Mouse (Mus musculus): ENCODE measurements around the gene Fbxo6. TPM values are rescaled to one million over a fixed set of nuclear protein-coding genes. Genes with fewer than 3 reads are reported as not detected.
"Not testable (repeated sequence)": the region's sequence is repeated elsewhere in the genome, so short reads cannot be mapped to it uniquely, and the experiment has no call there.

Fbxo6 gene
- polyA plus RNA-seq, 1 experiment from 2014 or later, result 19.2 TPM

GRCm38 (mm10) chr4:148121982-148122693 lies 29.8 kb downstream of the Fbxo6 start:
- Histone ChIP-seq H3K4me2 (replicated peaks; ENCODE audit: low read depth, low read length) (no peak overlapping the region), H3K27me3 (ENCODE audit: control insufficient read depth, insufficient read depth, low read length) (no peaks in the 10 kb centered on the region; the same call in 1 of the 2 replicates), H3K4me1 (ENCODE audit: control insufficient read depth, insufficient read depth, low read length) (no peaks in the 10 kb centered on the region), H3K36me3 (ENCODE audit: control insufficient read depth, insufficient read depth, low read length) (no peaks in the 10 kb centered on the region), H3K9ac (ENCODE audit: low read depth, low read length) (no peak overlapping the region; the same call in 1 of the 2 replicates), H3K4me3 (ENCODE audit: low read length) (no peak overlapping the region), H3K27ac (ENCODE audit: low read depth, low read length) (no peak overlapping the region), H3K9me3 (ENCODE audit: control insufficient read depth, low read length) (no peaks in the 10 kb centered on the region)
- 14% methylated on average over 6 of the region's 6 CpGs for WGBS
- ATAC-seq (ENCODE audit: low FRiP score, low TSS enrichment), result peak; percentile 61

- H3K4me1 ChIP-seq (ENCODE audit: control insufficient read depth, insufficient read depth, low read length), result no peaks in the 10 kb centered on the region
- ATAC-seq (ENCODE audit: low FRiP score, low TSS enrichment), result no peak
- no peak overlapping the region for H3K4me2 ChIP-seq (replicated peaks; ENCODE audit: low read depth, low read length)
- no peaks in the 10 kb centered on the region; the same call in 1 of the 2 replicates for H3K9me3 ChIP-seq (ENCODE audit: control insufficient read depth, low read length)
- no peak overlapping the region for H3K27ac ChIP-seq (ENCODE audit: low read depth, low read length)
- H3K27me3 ChIP-seq (ENCODE audit: control insufficient read depth, insufficient read depth, low read length), result no peaks in the 10 kb centered on the region; the same call in 1 of the 2 replicates
- H3K36me3 ChIP-seq (ENCODE audit: control insufficient read depth, insufficient read depth, low read length), result no peaks in the 10 kb centered on the region
- H3K9ac ChIP-seq (ENCODE audit: low read depth, low read length), result no peak overlapping the region; the same call in 1 of the 2 replicates
- WGBS, result 89% methylated on average over 4 of the region's 4 CpGs
- no peak overlapping the region for H3K4me3 ChIP-seq (ENCODE audit: low read length)
Observed at GRCm38 (mm10) chr4:148121362-148121761, 30.6 kb downstream of the Fbxo6 start.

- no peaks in the 10 kb centered on the region for H3K4me1 ChIP-seq (ENCODE audit: control insufficient read depth, insufficient read depth, low read length)
- no peak overlapping the region for H3K27ac ChIP-seq (ENCODE audit: low read depth, low read length)
- no peaks in the 10 kb centered on the region for H3K27me3 ChIP-seq (ENCODE audit: control insufficient read depth, insufficient read depth, low read length)
- H3K36me3 ChIP-seq (ENCODE audit: control insufficient read depth, insufficient read depth, low read length), result no peaks in the 10 kb centered on the region
- ATAC-seq (ENCODE audit: low FRiP score, low TSS enrichment), result no peak
- no peak overlapping the region for H3K9ac ChIP-seq (ENCODE audit: low read depth, low read length)
- H3K4me2 ChIP-seq (replicated peaks; ENCODE audit: low read depth, low read length), result no peak overlapping the region
- H3K9me3 ChIP-seq (ENCODE audit: control insufficient read depth, low read length), result no peaks in the 10 kb centered on the region; the same call in 1 of the 2 replicates
- WGBS, result 77% methylated on average over 9 of the region's 9 CpGs
- H3K4me3 ChIP-seq (ENCODE audit: low read length), result no peak overlapping the region
Observed at GRCm38 (mm10) chr4:148120555-148120954, 31.4 kb downstream of the Fbxo6 start.

GRCm38 (mm10) chr4:148119578-148119977 lies 32.4 kb downstream of the Fbxo6 start:
- not testable (repeated sequence) for H3K9me3 ChIP-seq (ENCODE audit: control insufficient read depth, low read length); H3K4me3 ChIP-seq (ENCODE audit: low read length); ATAC-seq (ENCODE audit: low FRiP score, low TSS enrichment); H3K36me3 ChIP-seq (ENCODE audit: control insufficient read depth, insufficient read depth, low read length); H3K9ac ChIP-seq (ENCODE audit: low read depth, low read length); H3K27me3 ChIP-seq (ENCODE audit: control insufficient read depth, insufficient read depth, low read length); H3K4me1 ChIP-seq (ENCODE audit: control insufficient read depth, insufficient read depth, low read length); H3K27ac ChIP-seq (ENCODE audit: low read depth, low read length); H3K4me2 ChIP-seq (replicated peaks; ENCODE audit: low read depth, low read length)
- 85% methylated on average over 9 of the region's 9 CpGs for WGBS

DNA sequence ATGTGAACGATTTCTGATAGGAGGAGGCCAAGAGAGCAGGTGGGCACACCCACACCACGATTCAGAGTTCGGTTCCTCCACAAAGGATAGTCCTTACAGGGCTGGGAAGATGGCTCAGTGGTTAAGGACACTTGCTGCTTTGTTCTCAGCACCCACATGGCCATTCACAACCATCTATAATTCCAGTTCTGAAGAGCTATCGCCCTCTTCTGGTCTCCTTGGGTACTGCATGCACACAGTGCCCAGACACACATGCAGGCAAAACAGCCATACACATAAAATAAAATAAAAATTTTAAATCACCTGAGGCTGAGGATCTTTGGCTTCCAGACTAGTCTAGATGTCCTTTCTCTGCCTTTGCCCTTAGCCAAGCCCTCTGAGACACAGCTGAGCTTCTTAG lies 34.5 kb downstream of the Fbxo6 start:
- H3K27me3 ChIP-seq (ENCODE audit: control insufficient read depth, insufficient read depth, low read length), result no peaks in the 10 kb centered on the region
- H3K4me1 ChIP-seq (ENCODE audit: control insufficient read depth, insufficient read depth, low read length), result 0 out of 2 replicates have a peak, but pooled peaks cover 4% of the 10 kb centered on the region
- no peaks in the 10 kb centered on the region; the same call in 1 of the 2 replicates for H3K9me3 ChIP-seq (ENCODE audit: control insufficient read depth, low read length)
- no peak overlapping the region for H3K4me2 ChIP-seq (replicated peaks; ENCODE audit: low read depth, low read length)
- H3K4me3 ChIP-seq (ENCODE audit: low read length), result no peak overlapping the region
- H3K27ac ChIP-seq (ENCODE audit: low read depth, low read length), result no peak overlapping the region
- no peak overlapping the region for H3K9ac ChIP-seq (ENCODE audit: low read depth, low read length)
- H3K36me3 ChIP-seq (ENCODE audit: control insufficient read depth, insufficient read depth, low read length), result no peaks in the 10 kb centered on the region
- WGBS, result 73% methylated on average over 4 of the region's 4 CpGs
- ATAC-seq (ENCODE audit: low FRiP score, low TSS enrichment), result no peak

DNA sequence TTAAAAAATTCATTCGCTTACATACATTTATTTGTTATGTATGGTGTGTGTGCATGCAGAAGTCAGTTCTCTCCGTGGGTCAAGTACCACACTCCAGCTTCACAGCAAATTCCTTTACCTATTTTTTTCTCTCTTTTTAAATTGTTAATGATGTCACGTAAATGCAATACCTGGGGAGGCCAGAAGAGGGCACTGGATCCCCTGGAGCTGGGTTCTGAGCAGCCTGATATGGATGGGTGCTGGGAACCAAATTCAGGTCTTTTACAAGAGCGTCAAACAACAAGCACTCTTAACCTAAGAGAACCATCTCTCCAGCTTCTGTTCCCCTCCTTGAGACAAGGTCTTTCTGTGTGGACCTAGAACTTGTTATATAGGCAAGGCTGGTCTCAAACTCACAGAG lies 35.3 kb downstream of the Fbxo6 start:
- no peak overlapping the region for H3K4me2 ChIP-seq (replicated peaks; ENCODE audit: low read depth, low read length)
- no peaks in the 10 kb centered on the region for H3K36me3 ChIP-seq (ENCODE audit: control insufficient read depth, insufficient read depth, low read length)
- no peaks in the 10 kb centered on the region for H3K27me3 ChIP-seq (ENCODE audit: control insufficient read depth, insufficient read depth, low read length)
- 84% methylated on average over 4 of the region's 4 CpGs for WGBS
- H3K4me3 ChIP-seq (ENCODE audit: low read length), result no peak overlapping the region
- ATAC-seq (ENCODE audit: low FRiP score, low TSS enrichment), result no peak
- H3K4me1 ChIP-seq (ENCODE audit: control insufficient read depth, insufficient read depth, low read length), result 0 out of 2 replicates have a peak, but pooled peaks cover 4% of the 10 kb centered on the region
- H3K27ac ChIP-seq (ENCODE audit: low read depth, low read length), result no peak overlapping the region
- no peaks in the 10 kb centered on the region; the same call in 1 of the 2 replicates for H3K9me3 ChIP-seq (ENCODE audit: control insufficient read depth, low read length)
- H3K9ac ChIP-seq (ENCODE audit: low read depth, low read length), result no peak overlapping the region

GRCm38 (mm10) chr4:148115467-148115866 lies 36.5 kb downstream of the Fbxo6 start:
- Histone ChIP-seq H3K9me3 (ENCODE audit: control insufficient read depth, low read length) (no peaks in the 10 kb centered on the region; the same call in 1 of the 2 replicates), H3K9ac (ENCODE audit: low read depth, low read length) (no peak overlapping the region), H3K27me3 (ENCODE audit: control insufficient read depth, insufficient read depth, low read length) (no peaks in the 10 kb centered on the region), H3K4me3 (ENCODE audit: low read length) (no peak overlapping the region), H3K27ac (ENCODE audit: low read depth, low read length) (no peak overlapping the region), H3K36me3 (ENCODE audit: control insufficient read depth, insufficient read depth, low read length) (no peaks in the 10 kb centered on the region), H3K4me2 (replicated peaks; ENCODE audit: low read depth, low read length) (peak overlapping the region; percentile 24), H3K4me1 (ENCODE audit: control insufficient read depth, insufficient read depth, low read length) (0 out of 2 replicates have a peak, but pooled peaks cover 4% of the 10 kb centered on the region)
- 2% methylated on average over 15 of the region's 15 CpGs for WGBS
- peak; percentile 51; the same call in 1 of the 2 replicates for ATAC-seq (ENCODE audit: low FRiP score, low TSS enrichment)

GRCm38 (mm10) chr4:148114758-148115391 lies 37.1 kb downstream of the Fbxo6 start:
- ATAC-seq (ENCODE audit: low FRiP score, low TSS enrichment), result peak; percentile 67
- H3K9ac ChIP-seq (ENCODE audit: low read depth, low read length), result no peak overlapping the region
- H3K4me1 ChIP-seq (ENCODE audit: control insufficient read depth, insufficient read depth, low read length), result 0 out of 2 replicates have a peak, but pooled peaks cover 4% of the 10 kb centered on the region
- H3K27ac ChIP-seq (ENCODE audit: low read depth, low read length), result no peak overlapping the region
- WGBS, result 4% methylated on average over 15 of the region's 15 CpGs
- peak overlapping the region; percentile 24; the same call in 1 of the 2 replicates for H3K4me2 ChIP-seq (replicated peaks; ENCODE audit: low read depth, low read length)
- H3K4me3 ChIP-seq (ENCODE audit: low read length), result no peak overlapping the region
- H3K36me3 ChIP-seq (ENCODE audit: control insufficient read depth, insufficient read depth, low read length), result no peaks in the 10 kb centered on the region
- H3K27me3 ChIP-seq (ENCODE audit: control insufficient read depth, insufficient read depth, low read length), result no peaks in the 10 kb centered on the region
- no peaks in the 10 kb centered on the region; the same call in 1 of the 2 replicates for H3K9me3 ChIP-seq (ENCODE audit: control insufficient read depth, low read length)

DNA sequence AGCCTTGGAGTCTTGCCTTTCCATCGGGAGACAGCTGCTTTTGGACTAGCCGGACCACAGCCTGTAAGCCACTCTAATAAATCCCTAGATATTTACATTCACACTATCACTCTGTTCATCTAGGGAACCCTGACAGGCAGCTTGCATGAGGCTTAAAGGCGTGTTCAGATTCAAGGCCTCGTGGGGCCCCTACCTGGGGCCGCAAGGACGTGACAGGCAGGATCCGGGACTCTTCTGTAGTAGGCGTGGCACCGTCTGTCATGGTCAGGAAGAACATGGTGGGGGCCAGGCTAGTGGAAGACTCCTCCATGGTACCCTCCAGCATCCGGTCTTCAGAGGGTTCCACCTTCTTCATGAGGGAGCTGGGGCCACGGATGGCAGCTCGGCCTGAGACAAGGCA lies 39.4 kb downstream of the Fbxo6 start:
- H3K9ac ChIP-seq (ENCODE audit: low read depth, low read length), result no peak overlapping the region
- H3K4me1 ChIP-seq (ENCODE audit: control insufficient read depth, insufficient read depth, low read length), result peaks cover 19% of the 10 kb centered on the region
- H3K36me3 ChIP-seq (ENCODE audit: control insufficient read depth, insufficient read depth, low read length), result no peaks in the 10 kb centered on the region
- H3K4me3 ChIP-seq (ENCODE audit: low read length), result no peak overlapping the region
- ATAC-seq (ENCODE audit: low FRiP score, low TSS enrichment), result no peak
- no peak overlapping the region for H3K27ac ChIP-seq (ENCODE audit: low read depth, low read length)
- no peaks in the 10 kb centered on the region; the same call in 1 of the 2 replicates for H3K9me3 ChIP-seq (ENCODE audit: control insufficient read depth, low read length)
- no peaks in the 10 kb centered on the region for H3K27me3 ChIP-seq (ENCODE audit: control insufficient read depth, insufficient read depth, low read length)
- WGBS, result 82% methylated on average over 12 of the region's 12 CpGs
- H3K4me2 ChIP-seq (replicated peaks; ENCODE audit: low read depth, low read length), result no peak overlapping the region

Measured in kidney, embryonic 14.5 days (tissue).